Mouse (Mus musculus) left cerebral cortex, postnatal 10 days (tissue): ENCODE results near the gene Ap2a2. TPM values are rescaled to one million over a fixed set of nuclear protein-coding genes. Genes with fewer than 3 reads are reported as not detected.
A peak's percentile ranks its signal among the peaks of the same experiment; 100 is the strongest.
"Not testable (repeated sequence)": the region's sequence is repeated elsewhere in the genome, so short reads cannot be mapped to it uniquely, and the experiment has no call there.

Experiments used
- DNase-seq, 2 experiments: peaks; one replicate each; pipeline ENCODE4 v3.0.0; 2021 to 2022; ENCODE audit warnings: low spot score in 2 of 2, mixed read lengths in 1 of 2; ENCODE audit errors: extremely low spot score in 1 of 2
- intact Hi-C: fragments of 180-260 bp; cut with DNase I; formaldehyde crosslinking; loops from one replicate; pipeline ENCODE4 v1.15.1; 2025
- total RNA-seq, 2 experiments: library from RNA; stranded (reverse); gene quantifications; 2 replicates each; pipeline ENCODE4 v1.2.3; 2021

Gene Ap2a2
- total RNA-seq, 2 experiments from 2014 or later, result 257 to 265 TPM

DNA sequence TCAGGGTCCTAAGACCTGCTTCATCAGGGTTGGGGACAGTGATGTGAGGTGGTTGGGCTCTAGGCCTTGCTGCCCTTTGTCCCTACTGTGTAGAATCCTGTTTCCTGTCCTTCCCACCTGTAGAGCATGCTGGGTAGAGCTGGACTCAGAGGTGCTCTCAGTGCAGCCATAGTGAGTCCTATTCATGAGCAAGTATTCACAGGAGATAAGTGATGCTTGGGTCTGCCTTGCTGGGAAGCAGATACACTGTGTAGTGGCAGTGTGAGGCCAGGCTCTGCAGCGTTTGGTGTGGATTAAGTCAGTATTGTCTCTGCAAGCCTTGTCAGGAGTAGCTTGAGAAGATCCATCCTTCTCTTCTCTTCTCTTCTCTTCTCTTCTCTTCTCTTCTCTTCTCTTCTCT lies 23.9 kb downstream of the Ap2a2 start:
- intact Hi-C loops, result no loop called here
- DNase-seq, result no peak

DNA sequence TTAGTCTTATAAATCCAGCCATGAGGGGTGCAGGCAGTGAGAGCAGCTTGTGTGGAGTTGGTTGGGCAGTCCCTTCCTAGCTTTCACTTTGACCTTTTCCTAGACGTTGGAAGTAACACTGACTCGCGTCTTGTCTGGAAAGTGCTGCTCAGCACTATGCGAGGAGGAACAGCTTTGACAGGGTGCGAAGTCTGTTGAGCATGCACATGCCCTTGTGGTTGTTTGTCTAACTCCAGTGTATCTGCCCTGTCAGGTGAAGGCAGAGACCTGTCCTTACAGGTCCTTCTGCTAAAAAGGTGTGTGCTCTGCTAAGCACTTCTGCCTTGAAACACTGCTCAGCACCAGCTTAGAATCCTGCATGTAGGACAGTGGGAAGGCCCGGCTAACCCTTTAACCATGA lies 26.9 kb downstream of the Ap2a2 start:
- DNase-seq, result no peak
- intact Hi-C loops, result no loop called here

DNA sequence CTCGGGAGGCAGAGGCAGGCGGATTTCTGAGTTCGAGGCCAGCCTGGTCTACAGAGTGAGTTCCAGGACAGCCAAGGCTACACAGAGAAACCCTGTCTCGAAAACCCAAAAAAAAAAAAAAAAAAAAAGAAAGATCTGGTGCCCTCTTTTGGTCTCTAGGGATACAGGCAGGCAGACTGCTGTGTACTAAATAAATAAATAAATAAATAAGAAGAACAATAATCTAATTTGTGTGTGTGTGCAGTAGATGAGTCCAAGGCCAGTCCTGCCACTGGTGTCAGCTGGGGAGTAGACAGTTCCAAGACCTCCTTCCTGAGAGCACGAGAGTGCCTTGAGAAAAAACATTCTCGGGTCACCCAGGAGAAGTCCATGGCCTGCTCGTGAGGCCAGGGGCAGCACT lies 28.3 kb downstream of the Ap2a2 start:
- intact Hi-C loops, DNase-seq: not testable (repeated sequence)

DNA sequence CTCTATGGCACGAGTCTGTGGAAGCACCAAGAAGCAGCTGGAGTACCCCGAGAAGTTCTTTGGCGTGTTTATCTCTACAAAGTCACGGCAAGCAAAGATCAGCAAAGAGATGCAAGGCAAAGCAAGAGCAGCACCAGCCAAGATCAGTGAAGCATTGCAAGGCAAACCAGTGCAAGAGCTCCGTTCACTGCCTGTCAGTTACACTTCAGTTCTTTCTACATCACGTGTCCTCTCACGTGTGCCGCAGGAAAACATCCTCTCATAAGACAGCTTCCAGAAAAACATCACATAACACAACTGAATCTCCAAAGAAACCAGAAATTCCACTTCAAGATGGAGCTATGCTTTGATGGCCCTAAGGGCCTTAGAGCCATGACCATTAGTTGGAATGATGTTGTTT lies 29.0 kb downstream of the Ap2a2 start:
- DNase-seq, result no peak
- intact Hi-C loops, result no loop called here

DNA sequence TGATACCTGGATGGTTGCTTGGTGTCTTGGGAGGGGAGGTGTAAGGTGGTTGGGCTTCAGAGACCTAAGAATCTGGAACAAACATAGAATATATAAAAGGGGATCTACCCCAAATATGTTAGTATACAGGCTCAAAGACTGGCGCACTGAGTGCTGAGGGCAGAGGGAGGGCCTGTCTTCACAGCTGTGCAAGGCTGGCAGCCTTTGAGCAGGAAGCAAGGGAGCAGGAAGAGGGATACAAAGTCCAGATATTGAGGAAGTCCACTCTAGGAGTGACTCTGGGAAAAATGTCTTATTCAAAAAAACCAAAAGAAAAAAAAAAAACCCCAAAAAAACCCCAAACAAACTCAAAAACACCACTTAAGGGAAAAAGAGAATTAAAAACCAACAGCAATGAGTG lies 30.1 kb downstream of the Ap2a2 start:
- no peak for DNase-seq
- intact Hi-C loops, result no loop called here

DNA sequence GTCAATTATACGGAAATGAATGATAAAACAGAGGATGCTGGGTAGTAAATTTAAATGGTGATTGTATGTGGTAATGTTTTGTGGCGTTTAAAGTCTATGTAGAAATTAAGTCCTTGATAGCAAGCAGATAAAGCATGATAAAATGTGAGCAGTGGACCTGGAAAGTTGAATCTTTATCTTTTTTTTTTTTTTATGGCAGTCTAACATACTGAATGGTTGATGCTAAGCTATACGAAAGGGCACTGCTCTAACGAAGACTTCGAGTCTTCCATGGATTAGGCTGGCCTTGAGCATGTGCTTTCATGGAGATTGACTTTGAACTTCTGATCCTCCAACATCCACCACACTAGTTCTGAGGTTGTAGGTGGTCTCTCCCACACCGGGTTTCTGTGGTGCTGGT lies 31.1 kb downstream of the Ap2a2 start:
- intact Hi-C loops, result no loop called here

DNA sequence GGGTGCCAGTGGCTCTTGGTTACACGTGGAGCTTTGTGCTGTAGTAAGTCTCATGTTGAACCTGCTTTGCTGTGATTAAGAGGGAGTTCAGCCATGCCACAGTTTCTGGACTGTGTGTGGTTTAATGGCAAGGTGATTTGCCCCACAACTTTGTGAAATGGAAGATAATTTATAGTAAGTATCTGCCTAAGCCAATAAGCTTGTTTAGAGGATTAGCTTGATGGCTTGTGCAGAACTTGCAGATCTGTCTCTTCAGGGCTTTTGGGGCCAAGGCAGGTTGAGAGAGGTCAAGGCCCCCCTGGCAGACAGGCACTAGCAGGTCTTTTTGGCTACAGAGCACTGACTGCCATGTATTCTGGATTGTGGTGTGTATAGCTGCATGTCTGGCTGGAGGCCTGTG lies 35.0 kb downstream of the Ap2a2 start:
- intact Hi-C loops, result no loop called here
- no peak for DNase-seq

More for the DNA sequence above, 31.1 kb downstream of the Ap2a2 start:
- no peak for DNase-seq

DNA sequence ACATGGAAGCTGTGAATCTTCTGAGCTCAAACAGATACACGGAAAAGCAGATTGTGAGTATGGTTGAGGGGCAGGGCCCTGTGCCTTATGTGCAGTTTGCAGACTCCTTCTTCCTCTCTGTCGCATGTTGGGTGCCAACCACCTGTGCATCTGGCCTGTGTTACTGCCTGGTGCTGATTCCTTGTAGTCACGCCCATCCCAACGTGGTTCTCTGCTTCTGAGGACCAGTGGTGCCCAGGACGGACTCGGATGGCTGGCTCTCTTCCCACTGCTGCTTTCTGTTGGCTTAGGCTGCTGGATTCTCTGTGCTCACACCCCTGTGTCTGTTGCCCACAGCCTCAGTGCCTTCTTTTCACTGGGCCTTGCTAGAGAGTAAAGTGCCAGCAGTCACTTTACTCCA lies 35.6 kb downstream of the Ap2a2 start:
- DNase-seq, result no peak
- intact Hi-C loops, result no loop called here

DNA sequence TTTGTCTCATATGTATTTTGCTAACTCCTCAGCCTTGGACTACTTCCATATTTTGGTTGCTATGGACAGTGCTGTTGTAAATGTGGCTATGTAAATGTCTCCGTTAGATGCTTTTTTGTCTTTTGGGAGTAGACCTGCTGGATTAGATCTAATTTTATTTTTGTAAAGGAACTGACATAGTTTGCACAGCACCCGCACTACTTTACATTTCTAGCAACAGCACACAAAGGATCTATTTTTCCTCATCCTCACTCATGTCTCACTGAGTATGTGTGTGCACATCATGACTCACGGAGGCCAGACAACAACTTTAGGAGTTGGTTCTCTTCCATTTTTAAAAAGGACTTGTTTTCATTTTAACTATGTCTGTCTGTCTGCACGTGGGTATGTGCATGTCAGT lies 45.7 kb downstream of the Ap2a2 start:
- intact Hi-C loops, result no loop called here
- DNase-seq, result peak in 1 of 2 experiments; percentile 45

DNA sequence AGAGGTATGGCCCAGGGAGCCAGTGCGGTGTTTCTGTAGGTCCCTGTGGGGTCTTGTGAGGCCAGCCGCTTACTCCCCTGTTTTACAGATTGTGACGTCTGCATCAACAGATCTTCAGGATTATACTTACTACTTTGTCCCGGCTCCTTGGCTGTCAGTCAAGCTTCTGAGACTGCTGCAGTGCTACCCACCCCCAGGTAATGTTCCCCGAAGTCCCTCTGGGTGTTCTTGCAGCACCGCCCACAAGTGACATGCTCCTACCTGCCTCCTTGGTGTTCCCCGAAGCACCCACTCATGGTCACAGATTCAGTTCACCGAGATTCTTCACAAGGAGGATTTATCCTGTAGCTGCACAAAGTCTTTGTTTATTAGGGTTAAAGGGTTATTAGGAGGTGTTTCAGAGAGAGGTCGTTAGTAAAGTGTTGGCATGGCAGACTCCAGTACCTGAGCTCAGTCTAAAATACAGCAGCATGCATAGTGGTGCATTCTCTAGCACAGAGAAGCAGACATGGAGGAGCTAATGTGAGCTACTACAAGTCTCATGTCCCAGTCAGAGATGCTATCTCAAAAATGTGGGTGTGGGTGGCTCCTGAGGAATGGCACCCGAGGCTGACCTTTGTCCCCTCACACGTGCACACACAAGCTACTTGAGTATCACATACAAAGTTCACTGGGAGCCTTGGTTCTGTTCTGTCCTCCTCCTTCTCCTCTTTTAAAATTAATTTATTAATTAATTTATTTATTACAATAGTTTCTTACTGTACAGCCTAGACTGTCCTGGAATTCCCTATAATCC lies 47.9 kb downstream of the Ap2a2 start:
- no peak for DNase-seq
- intact Hi-C loops, result no loop called here

DNA sequence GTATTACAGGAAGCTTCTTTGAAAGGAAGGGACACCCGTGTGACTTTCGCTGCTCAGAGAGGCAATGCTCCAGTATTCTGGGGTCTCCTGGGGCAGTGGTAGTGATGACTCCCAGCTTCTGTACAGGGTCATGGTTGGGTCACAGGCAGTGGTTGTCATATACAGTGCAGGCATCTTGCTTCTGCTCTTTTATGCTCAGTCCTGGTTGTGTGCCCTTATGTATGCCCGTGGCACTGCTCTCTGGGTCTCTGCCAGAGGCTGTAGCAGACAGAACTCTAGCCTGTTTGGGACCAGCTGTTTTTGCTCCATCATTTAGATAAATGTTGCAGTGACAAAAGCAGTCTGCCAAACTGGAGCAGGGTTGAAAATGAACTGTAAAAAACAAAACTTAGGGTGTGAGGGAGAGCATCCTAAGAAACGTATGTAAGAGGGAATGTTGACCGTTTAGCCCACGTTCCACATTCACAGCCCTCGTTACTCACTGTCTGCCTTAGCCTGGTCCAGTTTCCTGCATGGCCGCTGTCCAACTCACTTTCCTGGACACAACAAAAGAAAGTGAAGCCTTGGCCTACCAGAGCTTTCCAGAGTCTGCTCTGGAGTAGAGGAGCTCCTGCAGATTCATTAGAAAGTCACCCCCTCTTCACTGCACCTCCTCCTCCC lies 49.9 kb downstream of the Ap2a2 start:
- intact Hi-C loops, result no loop called here
- peak in 1 of 2 experiments; percentile 54 for DNase-seq

DNA sequence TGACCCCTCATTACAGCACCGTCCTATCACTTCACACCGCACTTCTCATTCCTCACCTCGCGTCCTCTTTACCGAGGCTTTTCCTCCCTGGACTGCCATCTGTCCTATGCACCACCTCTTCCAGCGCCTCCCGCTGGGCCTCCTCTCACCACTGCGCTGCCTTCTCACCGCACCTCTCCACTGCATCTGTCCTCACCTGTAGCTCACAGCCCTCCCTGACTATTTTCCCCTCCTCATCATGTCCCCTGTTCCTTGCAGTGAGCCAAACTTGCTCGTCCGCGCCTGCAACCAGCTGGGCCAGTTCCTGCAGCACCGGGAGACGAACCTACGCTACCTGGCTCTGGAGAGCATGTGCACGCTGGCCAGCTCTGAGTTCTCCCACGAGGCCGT lies 50.4 kb downstream of the Ap2a2 start:
- intact Hi-C loops, result no loop called here
- no peak for DNase-seq

DNA sequence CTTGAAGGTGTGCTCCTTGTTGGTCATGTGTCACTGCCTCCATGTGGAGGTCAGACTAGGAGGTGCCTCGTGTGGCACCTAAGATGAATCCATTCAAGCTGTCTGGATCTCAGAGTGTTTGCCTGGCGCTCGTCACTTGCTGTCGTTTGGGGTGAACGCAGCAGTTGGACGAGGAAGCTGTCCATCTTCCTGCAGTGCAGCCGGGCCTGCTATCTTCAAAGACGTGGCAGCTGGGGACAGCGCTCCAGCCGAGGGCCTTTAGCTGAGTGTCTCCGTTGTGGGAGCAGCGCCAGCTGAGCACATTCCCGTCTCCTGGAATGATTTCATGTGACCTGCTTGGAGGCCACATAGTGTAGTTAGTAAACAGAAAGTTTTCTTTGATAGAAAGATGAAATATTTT lies 50.8 kb downstream of the Ap2a2 start:
- intact Hi-C loops, result no loop called here
- DNase-seq, result peak in 1 of 2 experiments; percentile 61

DNA sequence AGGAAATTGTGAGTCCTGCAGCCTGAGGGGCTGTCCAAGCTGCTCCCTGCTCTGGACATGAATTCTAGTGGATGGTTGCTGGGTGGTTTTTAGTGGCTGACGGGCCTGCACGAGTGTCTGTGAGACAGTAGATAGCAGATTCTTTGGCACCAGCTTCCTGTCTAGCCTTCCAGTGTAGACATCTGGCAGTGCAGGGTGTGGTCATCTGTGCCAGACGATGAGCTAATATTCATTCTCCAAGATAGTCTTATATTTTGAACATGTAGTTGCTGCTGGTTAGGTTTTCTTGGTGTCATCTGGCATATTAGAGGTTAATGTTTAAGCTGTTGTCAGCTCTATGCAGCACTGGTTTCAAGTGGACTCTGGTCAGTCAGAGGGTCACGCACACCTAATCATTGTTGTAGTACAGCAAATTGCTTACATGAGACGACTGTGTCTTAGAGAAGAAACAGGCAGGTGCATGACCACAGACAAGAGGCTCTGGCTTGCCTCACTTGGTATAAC lies 52.4 kb downstream of the Ap2a2 start:
- intact Hi-C loops, result no loop called here
- no peak for DNase-seq

DNA sequence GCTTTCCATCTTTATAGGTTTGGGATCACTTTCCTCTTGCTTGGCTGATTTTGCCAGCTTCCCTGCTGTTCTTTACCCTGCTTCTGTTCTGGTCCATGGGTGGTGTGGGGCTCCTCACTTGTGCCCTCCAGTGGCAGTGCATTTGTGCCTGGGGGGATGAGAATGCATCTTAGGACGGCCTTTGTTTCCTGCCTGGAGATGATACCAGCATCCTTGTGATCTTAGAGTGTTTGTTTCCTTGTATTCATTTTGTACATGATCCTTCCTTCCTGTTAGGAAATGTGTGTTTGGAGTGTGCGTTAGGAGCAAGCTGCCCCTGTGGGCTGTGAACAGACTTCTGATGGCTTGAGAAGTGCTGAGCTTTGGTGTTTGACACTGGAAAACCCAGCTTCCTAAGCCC lies 62.2 kb downstream of the Ap2a2 start:
- intact Hi-C loops, result no loop called here
- no peak for DNase-seq

DNA sequence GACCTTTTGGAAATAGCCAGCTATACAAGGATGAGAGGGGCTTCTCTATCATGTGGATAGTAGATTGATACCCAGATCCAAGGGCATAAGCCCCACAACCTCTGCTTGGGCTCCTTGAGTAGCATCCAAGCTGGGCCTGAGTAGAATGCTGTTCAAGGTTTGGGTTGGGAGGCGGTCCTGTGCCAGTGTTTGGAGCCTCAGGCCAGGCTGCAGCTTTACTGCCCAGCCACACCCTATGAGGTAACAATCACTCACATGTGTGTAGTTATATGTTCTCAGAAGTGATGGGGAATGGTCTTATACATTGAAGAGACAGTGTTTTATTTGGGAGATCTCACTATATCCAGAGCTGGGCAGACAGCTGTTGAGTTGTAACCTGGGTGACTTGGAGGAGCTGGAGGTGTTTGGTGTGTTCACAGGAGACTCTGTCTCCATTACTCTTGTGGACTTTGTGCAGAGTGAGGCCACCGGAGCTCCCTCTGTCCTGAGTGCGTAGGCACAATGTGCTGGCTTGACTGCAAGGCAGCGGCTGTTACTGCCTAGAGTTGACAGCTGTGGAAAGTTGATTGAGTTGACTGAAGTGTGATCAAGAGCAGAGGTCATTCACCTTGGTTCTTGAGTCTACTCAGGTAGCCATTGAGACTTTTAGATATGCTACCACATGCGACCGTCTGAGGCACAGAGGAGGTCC lies 63.3 kb downstream of the Ap2a2 start:
- no peak for DNase-seq
- intact Hi-C loops, result no loop called here

DNA sequence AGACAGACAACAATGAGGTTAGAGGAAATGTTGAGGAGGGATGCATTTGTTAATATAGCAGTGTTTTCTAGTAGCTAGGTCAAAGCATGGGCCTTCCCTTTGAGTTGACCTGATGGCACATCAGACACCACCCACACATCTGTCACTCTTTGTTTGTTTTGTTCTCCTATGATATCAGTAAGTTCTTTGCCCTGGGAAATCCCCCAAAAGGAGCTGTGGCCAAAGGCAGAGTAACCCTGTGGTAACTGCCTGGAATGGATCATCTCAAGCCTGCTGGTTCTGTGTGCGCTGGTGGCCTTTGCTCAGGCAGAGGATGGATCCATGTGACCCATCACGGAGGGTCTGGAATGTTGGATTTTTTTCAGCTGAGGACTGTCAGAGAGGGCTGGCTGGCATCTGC lies 66.0 kb downstream of the Ap2a2 start:
- intact Hi-C loops, result no loop called here
- no peak for DNase-seq

DNA sequence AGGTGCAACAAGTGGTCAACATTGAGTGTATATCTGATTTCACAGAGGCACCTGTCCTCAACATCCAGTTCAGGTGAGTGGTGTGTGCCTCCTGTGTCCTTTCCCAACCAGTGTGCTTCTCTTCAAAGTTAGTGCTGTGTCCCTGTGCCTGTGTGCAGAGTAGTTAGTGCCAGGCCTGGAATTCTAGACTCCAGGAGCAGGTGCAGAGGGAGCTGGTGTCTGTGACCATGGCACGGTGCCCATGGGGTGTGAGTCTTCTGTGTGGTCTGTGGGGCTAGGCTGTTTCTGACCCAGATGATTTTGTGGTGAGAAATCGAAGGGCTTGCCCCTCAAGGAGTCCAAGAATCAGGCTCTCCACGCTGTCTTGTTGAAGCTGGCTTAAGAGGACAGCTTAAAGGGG lies 67.3 kb downstream of the Ap2a2 start:
- no peak for DNase-seq
- intact Hi-C loops, result no loop called here

DNA sequence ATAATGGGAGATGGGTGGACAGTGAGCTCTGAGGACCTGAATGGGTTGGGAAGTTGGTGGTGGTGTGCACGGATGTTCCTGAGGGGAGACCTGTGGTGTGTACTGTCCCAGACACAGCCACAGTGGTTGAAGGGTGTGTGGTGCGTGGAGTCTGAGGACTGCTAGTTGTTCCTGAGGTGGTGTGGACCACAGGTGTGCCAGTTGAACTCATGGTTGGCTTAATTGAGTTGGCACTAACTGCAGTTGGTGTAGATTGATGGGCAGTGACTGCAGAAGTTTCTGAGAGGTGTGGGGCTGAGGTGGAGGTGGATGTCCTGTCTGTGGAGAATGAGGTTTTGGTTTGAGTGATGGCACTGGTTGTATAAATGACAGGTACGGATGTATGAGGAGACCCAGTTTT lies 76.1 kb downstream of the Ap2a2 start:
- intact Hi-C loops, result not testable (repeated sequence)

More for the DNA sequence above, 76.1 kb downstream of the Ap2a2 start:
- DNase-seq, result peak in 1 of 2 experiments; percentile 26
